Mouse (Mus musculus): ENCODE data around the gene Ms4a15.
A peak's percentile ranks its signal among the peaks of the same experiment; 100 is the strongest.

The Ms4a15 gene

GRCm38 (mm10) chr19:10993150-10993549, at the start of gene Ms4a15:
Ms4a15 (minus strand) TSS chr19:10993250.
- no peak for DNase-seq (ENCODE audit: low read depth, low spot score)

DNA sequence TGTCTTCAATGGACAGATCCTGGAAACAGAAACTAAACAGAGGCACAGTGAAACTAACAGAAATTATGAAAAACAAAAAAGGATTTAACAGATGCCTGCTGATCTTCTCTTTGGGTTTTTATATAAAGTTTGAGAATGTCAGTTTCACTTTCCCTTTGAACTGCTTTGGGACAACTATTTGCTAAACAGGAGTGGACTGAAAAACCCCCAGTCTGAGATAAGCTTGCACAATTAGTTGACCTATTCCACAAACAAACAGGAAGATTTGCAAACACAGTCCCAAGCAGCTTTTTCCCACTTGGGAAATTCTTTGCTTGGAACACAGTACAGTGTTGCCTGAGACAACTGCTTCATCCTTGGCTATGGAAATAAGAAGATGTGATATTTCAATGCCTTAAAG, 44.5 kb upstream of the Ms4a15 start:
- no peak for DNase-seq (ENCODE audit: low read depth, low spot score)

GRCm38 (mm10) chr19:11022382-11022781, 29.3 kb upstream of the Ms4a15 start:
- no peak for DNase-seq (ENCODE audit: low read depth, low spot score)

GRCm38 (mm10) chr19:11017891-11018290, 24.8 kb upstream of the Ms4a15 start, which contains the start of gene Ms4a18:
Ms4a18 (minus strand) TSS chr19:11018031.
- DNase-seq (ENCODE audit: low read depth, low spot score): no peak

- no peak for DNase-seq (ENCODE audit: low read depth, low spot score)
These were observed 24.2 kb upstream of the Ms4a15 start for GRCm38 (mm10) chr19:11017251-11017650.

- DNase-seq (ENCODE audit: low read depth, low spot score): no peak
These were observed 22.9 kb upstream of the Ms4a15 start for GRCm38 (mm10) chr19:11015998-11016397.

- no peak for DNase-seq (ENCODE audit: low read depth, low spot score)
These were observed 22.4 kb upstream of the Ms4a15 start for GRCm38 (mm10) chr19:11015468-11015867.

- no peak for DNase-seq (ENCODE audit: low read depth, low spot score)
These were observed 1.1 kb downstream of the Ms4a15 start for GRCm38 (mm10) chr19:10991911-10992310.

DNA sequence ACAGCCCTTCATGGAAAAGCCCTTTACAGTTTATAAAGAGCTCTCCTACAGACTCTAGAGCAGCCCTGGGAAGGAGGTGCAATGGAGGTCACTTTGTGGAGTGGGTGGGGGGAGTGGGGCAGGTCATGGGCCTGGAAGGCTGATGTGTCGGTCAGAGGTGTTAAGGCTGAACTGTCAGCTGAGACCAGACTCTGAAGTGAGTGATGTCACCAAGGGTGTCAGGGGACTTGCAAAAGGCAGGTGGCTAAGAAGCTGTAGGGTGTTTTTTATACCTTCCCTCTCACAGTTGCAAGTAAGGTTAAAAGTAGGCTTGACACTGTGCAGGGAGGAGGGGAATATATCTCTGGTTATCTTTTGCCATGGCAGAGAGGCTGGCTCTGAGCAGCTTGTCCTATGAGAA, 2.3 kb downstream of the Ms4a15 start:
- DNase-seq (ENCODE audit: low read depth, low spot score): no peak

- no peak for DNase-seq (ENCODE audit: low read depth, low spot score)
These were observed 4.5 kb downstream of the Ms4a15 start for GRCm38 (mm10) chr19:10988563-10988962.

GRCm38 (mm10) chr19:10985889-10986288, 7.2 kb downstream of the Ms4a15 start:
- DNase-seq (ENCODE audit: low read depth, low spot score): no peak

DNA sequence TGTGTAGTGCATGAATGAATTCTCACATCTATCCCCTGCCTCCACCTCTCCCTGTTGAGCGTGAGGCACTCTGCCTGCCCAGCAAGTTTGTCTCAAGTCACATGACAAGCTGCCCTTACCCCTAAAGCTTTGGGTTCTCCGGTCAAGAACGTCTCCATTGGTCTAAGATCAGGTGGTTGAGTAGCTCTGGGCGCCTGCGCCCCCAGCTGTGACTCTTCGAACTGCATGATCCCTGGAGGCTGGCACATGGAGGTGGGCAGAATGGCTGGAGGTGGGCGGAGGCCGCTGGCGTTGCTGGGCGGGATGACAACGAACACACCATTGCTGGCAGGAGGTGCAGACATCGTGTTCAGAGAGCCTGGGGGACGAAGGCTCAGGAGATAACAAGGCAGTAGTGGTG, 8.5 kb downstream of the Ms4a15 start:
- DNase-seq (ENCODE audit: low read depth, low spot score): no peak

DNA sequence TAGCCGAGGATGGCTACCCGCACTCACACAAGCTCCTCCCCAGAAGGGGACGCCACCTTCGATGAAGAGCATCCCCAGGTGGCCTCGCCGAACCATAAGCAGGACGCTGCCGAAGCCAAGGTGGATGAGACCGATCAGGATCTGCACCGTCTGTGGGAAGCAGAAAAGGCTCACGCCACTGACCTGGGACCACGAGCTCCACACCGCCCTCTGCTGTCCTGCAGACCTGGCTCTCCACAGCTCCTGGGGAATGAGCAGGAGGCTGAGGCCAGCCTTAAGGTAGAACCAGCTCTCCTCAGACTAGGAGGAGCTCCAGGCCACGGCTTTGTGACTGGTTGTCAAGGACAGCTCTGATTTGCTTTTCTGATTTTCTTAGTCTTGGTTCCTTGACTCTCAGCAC, 9.9 kb downstream of the Ms4a15 start:
- peak; percentile 29 for DNase-seq (ENCODE audit: low read depth, low spot score)

GRCm38 (mm10) chr19:10980210-10980609, 12.8 kb downstream of the Ms4a15 start:
- DNase-seq (ENCODE audit: low read depth, low spot score): no peak

- DNase-seq (ENCODE audit: low read depth, low spot score): peak; percentile 61
These were observed 13.6 kb downstream of the Ms4a15 start for GRCm38 (mm10) chr19:10979184-10980168.

- DNase-seq (ENCODE audit: low read depth, low spot score): no peak
These were observed 16.7 kb downstream of the Ms4a15 start for GRCm38 (mm10) chr19:10976318-10976717.

- DNase-seq (ENCODE audit: low read depth, low spot score): no peak
These were observed 17.9 kb downstream of the Ms4a15 start for GRCm38 (mm10) chr19:10975187-10975586.

- DNase-seq (ENCODE audit: low read depth, low spot score): peak; percentile 23
These were observed 18.7 kb downstream of the Ms4a15 start, which contains the start of gene Ms4a10 for GRCm38 (mm10) chr19:10974238-10974865. Ms4a10 (minus strand) TSS chr19:10974670.

DNA sequence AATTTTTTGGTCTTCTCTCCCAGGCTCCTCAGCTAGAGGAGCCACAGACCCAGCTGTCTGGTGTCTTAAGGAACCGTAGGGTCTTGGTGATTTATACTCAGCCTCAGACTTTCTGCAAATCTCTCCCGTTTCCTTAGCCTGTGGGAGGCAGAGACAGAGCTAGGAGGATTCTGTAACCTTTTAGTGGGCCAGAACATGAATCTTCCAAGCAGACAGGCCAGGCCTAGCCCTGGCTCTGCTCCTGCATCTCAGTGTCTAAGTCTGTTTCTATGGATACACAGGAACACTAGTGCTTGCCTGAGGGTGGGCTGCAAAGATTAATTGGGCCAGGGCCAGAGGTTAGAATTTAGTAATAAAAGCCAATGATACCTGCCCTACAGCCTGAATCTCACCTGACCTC, 19.9 kb downstream of the Ms4a15 start:
- no peak for DNase-seq (ENCODE audit: low read depth, low spot score)

GRCm38 (mm10) chr19:10972660-10973059, 20.4 kb downstream of the Ms4a15 start:
- no peak for DNase-seq (ENCODE audit: low read depth, low spot score)

- DNase-seq (ENCODE audit: low read depth, low spot score): no peak
These were observed 22.6 kb downstream of the Ms4a15 start for GRCm38 (mm10) chr19:10970457-10970856.

GRCm38 (mm10) chr19:10968578-10968977, 24.5 kb downstream of the Ms4a15 start:
- DNase-seq (ENCODE audit: low read depth, low spot score): no peak

DNA sequence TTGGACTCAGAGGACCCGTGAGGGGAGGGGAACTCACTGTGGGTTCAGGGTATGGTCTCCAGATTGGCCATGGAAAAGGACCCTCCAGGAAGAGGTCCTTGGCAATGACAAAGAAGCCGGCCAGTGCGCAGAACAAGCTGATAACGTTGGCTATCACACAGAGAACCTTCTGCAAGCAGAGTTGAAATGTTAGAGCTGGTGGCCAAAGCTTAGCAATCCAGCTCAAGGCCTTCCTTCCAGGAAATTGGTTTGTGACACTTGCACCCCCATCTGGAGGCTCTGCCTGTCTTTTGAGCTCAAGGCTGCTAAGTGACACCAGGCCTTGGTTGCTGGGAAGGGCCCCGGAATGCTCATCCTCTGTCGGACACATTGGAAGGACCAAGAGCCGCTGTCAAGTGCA, 27.3 kb downstream of the Ms4a15 start:
- DNase-seq (ENCODE audit: low read depth, low spot score): no peak

All from forelimb bud, embryonic 11.5 days (tissue).